Mouse (Mus musculus) limb, embryonic 10.5 days (tissue): Measurements from ENCODE around the gene Zdhhc18. TPM values are rescaled to one million over a fixed set of nuclear protein-coding genes. Genes with fewer than 3 reads are reported as not detected.

Source experiments
- DNase-seq: peaks from one replicate; pipeline ENCODE4 v3.0.0-alpha.2; 2017; ENCODE audit warnings: low spot score
- H3K27ac ChIP-seq: fragments of 300-500 bp; sonication (generic); 2 replicates; pipeline ENCODE4 v1.5.1; 2016; ENCODE audit warnings: mild to moderate bottlenecking
- H3K27me3 ChIP-seq: fragments of 300-500 bp; sonication (generic); 2 replicates; pipeline ENCODE4 v1.6.1; 2016; ENCODE audit warnings: low read depth, mild to moderate bottlenecking; ENCODE audit not compliant: poor library complexity, severe bottlenecking
- H3K36me3 ChIP-seq: fragments of 300-500 bp; sonication (generic); 2 replicates; pipeline ENCODE4 v1.6.1; 2016; ENCODE audit warnings: mild to moderate bottlenecking, moderate library complexity
- H3K4me1 ChIP-seq: fragments of 300-500 bp; sonication (generic); 2 replicates; pipeline ENCODE4 v1.6.1; 2016
- H3K4me3 ChIP-seq: fragments of 300-500 bp; sonication (generic); 2 replicates; pipeline ENCODE4 v1.5.1; 2016; ENCODE audit warnings: mild to moderate bottlenecking, moderate library complexity
- H3K9me3 ChIP-seq: fragments of 300-500 bp; sonication (generic); replicated peaks from 2 replicates; pipeline ENCODE4 v1.6.1; 2016; ENCODE audit warnings: mild to moderate bottlenecking
- WGBS: fragments of 180-500 bp; shearing (Covaris S2); methylation state at CpG from one replicate; pipeline ENCODE4 v1.1.7; 2016; 5-methylcytosine and 5-hydroxymethylcytosine counted together
- polyA plus RNA-seq: library from polyadenylated mRNA; unstranded; fragments of >200 nt; fragmentation: Nextera tagmentation; extraction: Ambion mirVana; gene quantifications from 2 replicates; pipeline ENCODE4 v1.2.1, GENCODE M21; 2016

Gene Zdhhc18
- polyA plus RNA-seq, 1 experiment from 2014 or later = 4.0 TPM

GRCm38 (mm10) chr4:133603056-133603455 lies 46.9 kb downstream of the Zdhhc18 start:
- WGBS = 86% methylated on average over 5 of the region's 5 CpGs
- peaks cover 42% of the 10 kb centered on the region for H3K36me3 ChIP-seq
- peaks cover 38% of the 10 kb centered on the region for H3K4me1 ChIP-seq
- no peak for DNase-seq
- peaks cover 59% of the 10 kb centered on the region for H3K27me3 ChIP-seq
- H3K9me3 ChIP-seq = no peaks in the 10 kb centered on the region
- no peak overlapping the region for H3K27ac ChIP-seq
- no peak overlapping the region for H3K4me3 ChIP-seq

GRCm38 (mm10) chr4:133601721-133602218 lies 48.2 kb downstream of the Zdhhc18 start, which contains the start of gene Sfn:
TSS of gene Sfn (minus strand) at chr4:133602168.
- Histone ChIP-seq H3K9me3 (no peaks in the 10 kb centered on the region), H3K27me3 (peaks cover 64% of the 10 kb centered on the region), H3K4me1 (peaks cover 38% of the 10 kb centered on the region), H3K27ac (no peak within 1 kb of the TSS), H3K36me3 (peaks cover 31% of the 10 kb centered on the region), H3K4me3 (peak within 1 kb of the TSS; percentile 37)
- 2% methylated on average over 16 of the region's 16 CpGs for WGBS
- peak; percentile 55 for DNase-seq

GRCm38 (mm10) chr4:133600306-133600705 lies 49.6 kb downstream of the Zdhhc18 start:
- Histone ChIP-seq H3K4me1 (peaks cover 36% of the 10 kb centered on the region), H3K27ac (no peak overlapping the region), H3K9me3 (no peaks in the 10 kb centered on the region), H3K27me3 (peaks cover 64% of the 10 kb centered on the region), H3K4me3 (peak overlapping the region; percentile 67), H3K36me3 (peaks cover 16% of the 10 kb centered on the region)
- 15% methylated on average over 9 of the region's 9 CpGs for WGBS
- DNase-seq = peak; percentile 47

- Histone ChIP-seq H3K4me3 (peak overlapping the region; percentile 67), H3K4me1 (peaks cover 36% of the 10 kb centered on the region), H3K36me3 (peaks cover 13% of the 10 kb centered on the region), H3K27me3 (peaks cover 64% of the 10 kb centered on the region), H3K9me3 (no peaks in the 10 kb centered on the region), H3K27ac (peak overlapping the region; percentile 53)
- DNase-seq = peak; percentile 89
- WGBS = under 1% methylated on average over 50 of the region's 50 CpGs
Measured at GRCm38 (mm10) chr4:133599571-133600073, 50.3 kb downstream of the Zdhhc18 start.

GRCm38 (mm10) chr4:133599116-133599515 lies 50.8 kb downstream of the Zdhhc18 start:
- peaks cover 36% of the 10 kb centered on the region for H3K4me1 ChIP-seq
- peaks cover 64% of the 10 kb centered on the region for H3K27me3 ChIP-seq
- H3K27ac ChIP-seq = peak overlapping the region; percentile 53

GRCm38 (mm10) chr4:133598616-133599015 lies 51.3 kb downstream of the Zdhhc18 start:
- no peak overlapping the region for H3K27ac ChIP-seq
- peaks cover 36% of the 10 kb centered on the region for H3K4me1 ChIP-seq
- H3K9me3 ChIP-seq = no peaks in the 10 kb centered on the region
- H3K27me3 ChIP-seq = peaks cover 60% of the 10 kb centered on the region
- peaks cover 7% of the 10 kb centered on the region for H3K36me3 ChIP-seq
- H3K4me3 ChIP-seq = no peak overlapping the region
- no peak for DNase-seq
- 36% methylated on average over 4 of the region's 4 CpGs for WGBS

More at GRCm38 (mm10) chr4:133599116-133599515, 50.8 kb downstream of the Zdhhc18 start:
- H3K9me3 ChIP-seq = no peaks in the 10 kb centered on the region
- H3K36me3 ChIP-seq = peaks cover 10% of the 10 kb centered on the region
- WGBS = 22% methylated on average over 7 of the region's 7 CpGs
- H3K4me3 ChIP-seq = peak overlapping the region; percentile 67
- no peak for DNase-seq

- no peak for DNase-seq
- H3K4me1 ChIP-seq = peaks cover 22% of the 10 kb centered on the region
- no peak overlapping the region for H3K27ac ChIP-seq
- peaks cover 35% of the 10 kb centered on the region for H3K27me3 ChIP-seq
- H3K36me3 ChIP-seq = peaks cover 27% of the 10 kb centered on the region
- no peaks in the 10 kb centered on the region for H3K9me3 ChIP-seq
- WGBS = 84% methylated on average over 6 of the region's 6 CpGs
- H3K4me3 ChIP-seq = no peak overlapping the region
Measured at GRCm38 (mm10) chr4:133596084-133596483, 53.9 kb downstream of the Zdhhc18 start.

- H3K4me3 ChIP-seq = no peak overlapping the region
- no peak for DNase-seq
- peaks cover 22% of the 10 kb centered on the region for H3K4me1 ChIP-seq
- 62% methylated on average over 7 of the region's 7 CpGs for WGBS
- peaks cover 30% of the 10 kb centered on the region for H3K27me3 ChIP-seq
- H3K36me3 ChIP-seq = peaks cover 32% of the 10 kb centered on the region
- H3K27ac ChIP-seq = no peak overlapping the region
- no peaks in the 10 kb centered on the region for H3K9me3 ChIP-seq
Measured at GRCm38 (mm10) chr4:133595538-133595937, 54.4 kb downstream of the Zdhhc18 start.

GRCm38 (mm10) chr4:133592570-133592969 lies 57.4 kb downstream of the Zdhhc18 start:
- Histone ChIP-seq H3K36me3 (peaks cover 62% of the 10 kb centered on the region), H3K27me3 (no peaks in the 10 kb centered on the region), H3K27ac (no peak overlapping the region), H3K4me3 (no peak overlapping the region), H3K9me3 (no peaks in the 10 kb centered on the region), H3K4me1 (no peaks in the 10 kb centered on the region)
- 37% methylated on average over 7 of the region's 7 CpGs for WGBS
- DNase-seq = peak; percentile 88

GRCm38 (mm10) chr4:133584059-133584951 lies 65.6 kb downstream of the Zdhhc18 start, which contains the start of gene Gpn2:
TSS of gene Gpn2 (plus strand) at chr4:133584362.
- Histone ChIP-seq H3K27ac (peak within 1 kb of the TSS; percentile 84), H3K36me3 (peaks cover 75% of the 10 kb centered on the region), H3K4me1 (peaks cover 16% of the 10 kb centered on the region), H3K4me3 (peak within 1 kb of the TSS; percentile 78), H3K9me3 (no peaks in the 10 kb centered on the region), H3K27me3 (no peaks in the 10 kb centered on the region)
- WGBS = 3% methylated on average over 65 of the region's 65 CpGs
- DNase-seq = peak; percentile 87

GRCm38 (mm10) chr4:133583690-133584058 lies 66.3 kb downstream of the Zdhhc18 start:
- 69% methylated on average over 6 of the region's 6 CpGs for WGBS
- Histone ChIP-seq H3K36me3 (peaks cover 75% of the 10 kb centered on the region), H3K27ac (peak overlapping the region; percentile 84), H3K4me3 (peak overlapping the region; percentile 78), H3K4me1 (peaks cover 16% of the 10 kb centered on the region), H3K27me3 (no peaks in the 10 kb centered on the region), H3K9me3 (no peaks in the 10 kb centered on the region)
- no peak for DNase-seq

GRCm38 (mm10) chr4:133577983-133578382 lies 72.0 kb downstream of the Zdhhc18 start:
- Histone ChIP-seq H3K9me3 (no peaks in the 10 kb centered on the region), H3K4me1 (peaks cover 15% of the 10 kb centered on the region), H3K27me3 (no peaks in the 10 kb centered on the region), H3K27ac (no peak overlapping the region), H3K36me3 (peaks cover 53% of the 10 kb centered on the region), H3K4me3 (no peak overlapping the region)
- 82% methylated on average over 12 of the region's 12 CpGs for WGBS
- DNase-seq = no peak

- no peak for DNase-seq
- peak overlapping the region; percentile 89 for H3K4me3 ChIP-seq
- WGBS = under 1% methylated on average over 41 of the region's 41 CpGs
- H3K9me3 ChIP-seq = no peaks in the 10 kb centered on the region
- no peaks in the 10 kb centered on the region for H3K27me3 ChIP-seq
- peaks cover 15% of the 10 kb centered on the region for H3K4me1 ChIP-seq
- peak overlapping the region; percentile 90 for H3K27ac ChIP-seq
- peaks cover 24% of the 10 kb centered on the region for H3K36me3 ChIP-seq
Measured at GRCm38 (mm10) chr4:133574843-133575202, 75.1 kb downstream of the Zdhhc18 start.
